Mouse (Mus musculus): ENCODE measurements around the gene Zswim3. TPM values are rescaled to one million over a fixed set of nuclear protein-coding genes. Genes with fewer than 3 reads are reported as not detected.

Zswim3 gene
- polyA plus RNA-seq, 1 experiment, result 7.6 TPM

DNA sequence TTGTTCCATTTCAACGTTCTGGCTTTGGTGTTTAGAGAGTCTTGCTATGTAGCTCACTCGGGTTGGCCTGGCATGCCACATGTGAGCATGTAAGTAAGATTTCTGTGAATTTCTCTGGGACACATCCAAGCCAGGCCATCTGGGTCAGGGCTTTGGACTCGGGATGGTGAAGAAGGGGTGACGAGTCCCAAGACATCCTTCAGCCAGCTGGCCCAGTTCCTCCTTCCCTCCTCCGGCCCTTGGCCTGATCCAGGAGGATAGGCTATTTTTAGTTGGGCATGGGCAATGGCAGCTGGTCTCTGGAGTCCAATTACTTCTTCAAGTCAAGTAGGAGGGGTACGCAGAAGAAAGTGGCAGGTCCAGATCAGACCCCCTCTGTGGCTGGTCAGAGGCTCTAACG is 26.1 kb upstream of the Zswim3 start:
- Histone ChIP-seq H3K4me3 (ENCODE audit: insufficient read depth, low read length) (no peak overlapping the region), H3K4me1 (ENCODE audit: control insufficient read depth, insufficient read depth, low read length) (no peaks in the 10 kb centered on the region), H3K27ac (ENCODE audit: insufficient read depth, low read length) (no peak overlapping the region)
- TF ChIP-seq CTCF (IDR thresholded peaks at IDR 0.05; ENCODE audit: extremely low read depth, insufficient read depth, low read length) (no peak), POLR2A (IDR thresholded peaks at IDR 0.05; ENCODE audit: extremely low read depth, insufficient read depth, low read length) (no peak)

DNA sequence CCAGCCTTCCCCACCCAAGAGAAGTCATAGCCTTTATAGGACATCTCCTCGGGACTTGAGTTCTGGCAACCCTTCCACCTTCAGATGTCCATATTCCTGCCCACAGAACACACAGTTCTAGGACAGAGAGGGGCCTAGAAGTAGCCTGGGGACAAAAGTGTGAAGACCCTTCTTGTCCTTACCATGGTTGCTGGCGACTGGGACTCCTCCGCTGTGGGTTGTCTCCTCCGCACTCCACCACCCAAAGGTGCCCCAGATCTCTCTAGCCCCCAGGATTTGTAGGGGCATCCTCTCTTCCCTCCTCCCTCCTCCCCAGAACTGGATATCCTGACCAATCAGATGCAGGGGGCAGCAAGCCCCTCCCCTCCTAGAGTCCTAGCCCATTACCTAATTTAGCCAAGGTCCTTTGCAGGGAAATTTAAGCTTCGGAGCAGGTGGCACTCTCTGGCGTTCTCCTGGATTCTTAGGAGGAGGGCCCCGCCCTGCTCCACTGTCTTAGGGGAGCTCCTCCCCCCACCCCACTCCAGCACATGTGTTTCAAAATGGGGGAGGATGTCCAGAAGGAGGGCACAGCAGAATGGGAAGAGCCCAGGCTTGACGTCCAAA is 25.3 kb upstream of the Zswim3 start, which contains the start of gene Tnnc2:
Tnnc2 (minus strand) TSS at position 487 of the 606 bp plus-strand sequence.
- TF ChIP-seq POLR2A (IDR thresholded peaks at IDR 0.05; ENCODE audit: extremely low read depth, insufficient read depth, low read length) (no peak), CTCF (IDR thresholded peaks at IDR 0.05; ENCODE audit: extremely low read depth, insufficient read depth, low read length) (no peak)
- Histone ChIP-seq H3K4me3 (ENCODE audit: insufficient read depth, low read length) (no peak within 1 kb of the TSS), H3K4me1 (ENCODE audit: control insufficient read depth, insufficient read depth, low read length) (no peaks in the 10 kb centered on the region), H3K27ac (ENCODE audit: insufficient read depth, low read length) (no peak within 1 kb of the TSS)

DNA sequence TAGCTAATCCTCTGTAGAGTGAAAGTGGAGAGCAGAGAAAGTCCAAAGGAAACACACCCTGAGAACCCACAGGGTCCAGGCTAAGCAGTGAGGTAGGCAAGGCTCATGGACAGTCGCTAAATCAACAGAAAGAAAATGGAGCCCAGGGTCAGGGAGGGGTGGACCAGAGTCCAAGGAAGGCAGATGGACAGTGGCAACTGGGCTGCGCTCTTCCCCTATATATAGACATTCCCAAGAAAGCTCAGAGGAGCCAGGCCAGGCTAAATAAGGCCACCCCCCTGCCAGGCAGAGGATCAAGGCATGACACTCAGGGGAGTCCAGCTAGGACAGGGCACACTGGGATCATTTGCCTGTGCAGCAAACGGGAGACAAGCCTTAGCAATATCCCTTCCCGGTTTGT is 23.0 kb upstream of the Zswim3 start:
- TF ChIP-seq CTCF (IDR thresholded peaks at IDR 0.05; ENCODE audit: extremely low read depth, insufficient read depth, low read length), result no peak
- TF ChIP-seq POLR2A (IDR thresholded peaks at IDR 0.05; ENCODE audit: extremely low read depth, insufficient read depth, low read length), result no peak
- no peak overlapping the region for H3K27ac ChIP-seq (ENCODE audit: insufficient read depth, low read length)
- H3K4me1 ChIP-seq (ENCODE audit: control insufficient read depth, insufficient read depth, low read length), result no peaks in the 10 kb centered on the region
- no peak overlapping the region for H3K4me3 ChIP-seq (ENCODE audit: insufficient read depth, low read length)

DNA sequence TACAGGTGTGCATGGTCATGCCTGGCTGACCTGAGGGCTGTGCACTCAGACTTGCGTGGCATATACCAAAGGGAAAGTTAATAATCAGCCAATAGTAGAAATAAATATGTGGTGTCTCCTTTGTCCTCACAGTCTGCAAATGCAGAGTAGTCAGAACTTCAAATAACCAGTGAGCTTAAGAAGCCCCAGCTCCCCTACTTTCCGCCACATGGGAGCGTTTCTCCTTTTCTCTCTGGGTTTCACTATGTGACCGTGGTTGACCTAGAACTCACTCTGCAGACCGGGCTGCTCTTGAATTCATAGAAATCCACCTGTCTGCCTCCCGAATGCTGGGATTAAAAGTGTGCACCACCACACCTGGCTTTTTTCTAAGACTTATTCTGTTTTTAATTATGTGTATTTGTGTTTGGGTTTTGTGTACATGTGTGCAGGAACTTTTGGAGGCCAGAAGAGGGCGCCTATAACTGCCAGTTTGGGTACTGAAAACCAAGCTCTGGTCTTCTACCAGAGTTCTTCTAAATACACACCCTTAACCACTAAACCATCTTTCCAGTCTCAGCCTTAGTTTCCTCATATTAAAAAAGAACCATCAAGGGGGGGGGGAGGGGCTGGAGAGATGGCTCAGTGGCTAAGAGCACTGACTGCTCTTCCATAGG is 20.8 kb upstream of the Zswim3 start:
- Histone ChIP-seq H3K4me1 (ENCODE audit: control insufficient read depth, insufficient read depth, low read length) (no peaks in the 10 kb centered on the region), H3K4me3 (ENCODE audit: insufficient read depth, low read length) (no peak overlapping the region), H3K27ac (ENCODE audit: insufficient read depth, low read length) (no peak overlapping the region)
- TF ChIP-seq CTCF (IDR thresholded peaks at IDR 0.05; ENCODE audit: extremely low read depth, insufficient read depth, low read length), result no peak

DNA sequence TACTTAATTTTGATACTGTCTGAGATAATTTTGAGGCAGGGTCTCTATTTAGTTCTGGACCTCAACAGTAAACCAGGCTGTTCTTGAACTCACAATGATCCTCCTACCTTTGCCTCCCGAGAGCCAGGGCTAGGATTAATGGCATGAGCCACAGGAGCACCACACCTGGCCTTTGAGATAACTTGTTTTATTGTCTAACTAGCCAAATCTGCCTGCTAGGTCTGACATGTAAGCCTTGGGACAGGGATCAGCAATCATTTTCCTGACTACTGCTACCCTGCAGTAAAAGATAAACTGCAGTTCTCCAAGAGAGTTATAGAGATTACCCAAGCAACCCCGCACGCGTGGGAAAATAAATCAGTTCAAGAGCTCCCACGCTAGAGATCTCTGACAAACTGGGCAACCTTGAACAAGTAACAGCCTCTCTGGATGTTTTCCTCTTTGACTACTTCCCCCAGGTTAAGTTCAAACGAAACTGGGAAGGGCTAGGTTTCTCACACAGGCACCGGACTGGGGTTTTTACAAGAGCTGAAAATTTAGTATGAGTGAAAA is 20.0 kb upstream of the Zswim3 start:
- Histone ChIP-seq H3K4me3 (ENCODE audit: insufficient read depth, low read length) (peak overlapping the region; percentile 74), H3K27ac (ENCODE audit: insufficient read depth, low read length) (peak overlapping the region; percentile 95)
- TF ChIP-seq POLR2A (IDR thresholded peaks at IDR 0.05; ENCODE audit: extremely low read depth, insufficient read depth, low read length) (no peak), CTCF (IDR thresholded peaks at IDR 0.05; ENCODE audit: extremely low read depth, insufficient read depth, low read length) (no peak)

DNA sequence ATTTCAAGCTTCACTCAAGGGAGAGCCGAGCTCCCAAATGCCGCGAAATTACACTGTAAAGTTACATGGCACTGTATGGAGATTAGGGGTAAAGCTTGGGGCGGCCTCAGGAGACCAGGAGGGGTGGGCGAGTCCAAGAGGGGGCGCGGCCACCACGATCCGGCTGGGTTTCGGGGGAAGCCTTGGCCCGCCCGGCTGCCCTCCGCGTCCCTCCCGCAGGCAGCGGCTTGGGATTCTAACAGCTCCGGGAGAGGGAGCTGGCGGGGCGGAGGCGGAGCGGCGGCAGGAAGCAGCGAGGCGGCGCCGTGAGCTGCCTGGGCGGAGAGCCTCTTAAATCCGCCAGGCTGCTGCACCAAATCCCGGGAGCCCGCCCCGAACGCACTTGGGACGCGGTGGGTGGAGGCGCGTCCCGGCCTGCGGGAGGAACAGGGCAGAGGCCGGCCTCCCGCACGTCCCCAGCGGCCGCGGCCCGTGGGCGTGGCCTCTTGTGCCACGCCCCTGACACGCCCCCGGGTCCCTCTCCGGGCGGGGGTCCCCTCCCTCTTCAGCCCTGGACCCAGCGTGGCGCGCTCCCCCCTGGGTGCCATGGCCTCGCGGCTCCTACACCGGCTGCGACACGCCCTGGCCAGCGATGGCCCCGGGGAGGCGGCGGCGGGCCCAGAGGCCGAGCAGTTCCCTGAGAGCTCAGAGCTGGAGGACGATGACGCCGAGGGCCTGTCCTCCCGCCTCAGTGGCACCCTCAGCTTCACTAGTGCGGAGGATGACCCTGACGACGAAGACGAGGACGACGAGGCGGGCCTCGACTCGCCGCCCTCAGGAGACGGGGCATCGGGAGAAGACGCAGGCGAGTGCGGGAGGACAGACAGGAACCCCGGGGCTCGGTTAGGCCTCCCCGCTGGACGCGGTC is 19.2 kb upstream of the Zswim3 start, which contains the start of gene Snx21:
Snx21 (plus strand) TSS at position 343 of the 907 bp plus-strand sequence.
- H3K27ac ChIP-seq (ENCODE audit: insufficient read depth, low read length), result peak within 1 kb of the TSS; percentile 95
- peak within 1 kb of the TSS; percentile 74 for H3K4me3 ChIP-seq (ENCODE audit: insufficient read depth, low read length)
- TF ChIP-seq CTCF (IDR thresholded peaks at IDR 0.05; ENCODE audit: extremely low read depth, insufficient read depth, low read length), result no peak
- TF ChIP-seq POLR2A (IDR thresholded peaks at IDR 0.05; ENCODE audit: extremely low read depth, insufficient read depth, low read length), result peak; percentile 59; the same call in 1 of the 2 replicates
- H3K4me1 ChIP-seq (ENCODE audit: control insufficient read depth, insufficient read depth, low read length), result no peaks in the 10 kb centered on the region

More for the DNA sequence above, 20.0 kb upstream of the Zswim3 start:
- H3K4me1 ChIP-seq (ENCODE audit: control insufficient read depth, insufficient read depth, low read length), result no peaks in the 10 kb centered on the region

DNA sequence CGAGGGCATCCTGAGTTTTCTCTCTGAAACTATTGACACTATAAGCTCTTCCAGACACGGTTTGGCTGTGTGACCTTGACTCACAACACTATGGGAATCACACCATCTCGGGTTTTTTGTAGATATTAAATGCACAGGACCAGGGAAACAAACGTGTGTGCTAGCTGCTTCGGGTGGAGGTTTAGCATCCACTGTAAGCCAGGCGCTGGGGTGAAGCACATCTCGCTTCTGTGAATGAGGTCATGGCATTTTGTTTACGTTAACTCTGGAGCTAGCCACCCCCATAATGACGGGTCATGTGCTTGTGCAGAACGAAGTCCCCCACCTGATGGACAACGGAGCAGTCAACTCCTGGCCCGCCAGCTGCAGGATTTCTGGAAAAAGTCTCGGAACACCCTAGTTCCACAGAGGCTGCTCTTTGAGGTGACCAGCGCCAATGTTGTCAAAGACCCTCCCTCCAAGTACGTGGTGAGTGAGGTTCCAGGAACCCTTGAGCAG is 18.5 kb upstream of the Zswim3 start:
- peak overlapping the region; percentile 74 for H3K4me3 ChIP-seq (ENCODE audit: insufficient read depth, low read length)
- H3K27ac ChIP-seq (ENCODE audit: insufficient read depth, low read length), result peak overlapping the region; percentile 95
- no peaks in the 10 kb centered on the region for H3K4me1 ChIP-seq (ENCODE audit: control insufficient read depth, insufficient read depth, low read length)
- TF ChIP-seq CTCF (IDR thresholded peaks at IDR 0.05; ENCODE audit: extremely low read depth, insufficient read depth, low read length), result no peak
- no peak for TF ChIP-seq POLR2A (IDR thresholded peaks at IDR 0.05; ENCODE audit: extremely low read depth, insufficient read depth, low read length)

DNA sequence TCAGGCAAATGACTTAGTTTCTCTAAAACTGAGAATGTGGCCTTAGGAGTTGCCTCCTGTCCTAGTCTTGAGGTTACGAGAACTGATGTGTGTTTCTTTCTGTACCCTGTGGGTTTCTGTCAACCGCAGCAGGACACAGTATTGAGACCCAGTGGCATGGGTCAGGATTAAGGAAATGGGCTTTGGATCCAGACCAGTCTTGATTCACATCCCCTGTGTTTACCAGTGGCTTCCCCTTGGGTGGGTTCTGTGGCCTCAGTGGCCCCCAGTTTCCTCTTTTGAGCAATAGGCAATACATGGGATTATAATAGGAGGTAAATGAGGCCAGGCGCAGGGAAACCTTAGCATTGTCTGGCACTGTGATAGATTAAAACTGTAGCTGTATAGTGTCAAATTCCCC is 17.9 kb upstream of the Zswim3 start:
- Histone ChIP-seq H3K4me1 (ENCODE audit: control insufficient read depth, insufficient read depth, low read length) (no peaks in the 10 kb centered on the region), H3K27ac (ENCODE audit: insufficient read depth, low read length) (0 out of 2 replicates have a peak overlapping the region, but pooled peaks have one; percentile 5), H3K4me3 (ENCODE audit: insufficient read depth, low read length) (peak overlapping the region; percentile 74; the same call in 1 of the 2 replicates)
- TF ChIP-seq POLR2A (IDR thresholded peaks at IDR 0.05; ENCODE audit: extremely low read depth, insufficient read depth, low read length) (no peak), CTCF (IDR thresholded peaks at IDR 0.05; ENCODE audit: extremely low read depth, insufficient read depth, low read length) (no peak)

DNA sequence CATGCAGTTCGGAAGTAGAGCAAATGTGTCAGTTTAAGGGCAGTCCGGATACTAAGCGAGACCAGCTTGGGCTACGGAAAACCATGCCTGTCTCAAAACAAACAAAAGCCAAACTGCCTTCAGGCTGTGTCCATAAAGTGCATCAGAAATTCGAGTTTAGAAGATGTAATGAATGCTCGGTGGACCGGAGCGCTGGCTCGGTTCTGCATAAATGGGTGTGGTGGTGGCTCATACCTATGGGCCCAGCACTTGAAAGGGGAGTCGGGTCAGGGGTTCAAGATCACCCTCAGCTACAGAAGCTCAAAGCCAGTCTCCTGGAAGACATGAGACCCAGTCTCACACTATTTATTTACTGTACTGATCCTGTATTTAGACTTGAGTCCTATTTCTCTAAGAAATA is 17.1 kb upstream of the Zswim3 start:
- Histone ChIP-seq H3K27ac (ENCODE audit: insufficient read depth, low read length) (no peak overlapping the region), H3K4me1 (ENCODE audit: control insufficient read depth, insufficient read depth, low read length) (no peaks in the 10 kb centered on the region), H3K4me3 (ENCODE audit: insufficient read depth, low read length) (peak overlapping the region; percentile 3; the same call in 1 of the 2 replicates)
- TF ChIP-seq POLR2A (IDR thresholded peaks at IDR 0.05; ENCODE audit: extremely low read depth, insufficient read depth, low read length) (no peak), CTCF (IDR thresholded peaks at IDR 0.05; ENCODE audit: extremely low read depth, insufficient read depth, low read length) (no peak)

Measured in cortical plate, adult 2 months (tissue).